Mouse (Mus musculus) embryonic facial prominence, embryonic 12.5 days (tissue): ENCODE measurements around the gene Srp9. TPM values are rescaled to one million over a fixed set of nuclear protein-coding genes. Genes with fewer than 3 reads are reported as not detected.
"Not testable (repeated sequence)": the region's sequence is repeated elsewhere in the genome, so short reads cannot be mapped to it uniquely, and the experiment has no call there.

Experiments used
- ATAC-seq: fragments of 200-750 bp; cut with Nextera tagmentation; 2 replicates; pipeline ENCODE4 v1.8.0; 2017; ENCODE audit not compliant: insufficient number of reproducible peaks, insufficient read depth, low FRiP score, low TSS enrichment
- H3K27ac ChIP-seq: fragments of 300-500 bp; sonication (generic); 2 replicates; pipeline ENCODE4 v1.5.1; 2016; ENCODE audit warnings: mild to moderate bottlenecking
- H3K27me3 ChIP-seq: fragments of 300-500 bp; sonication (generic); 2 replicates; pipeline ENCODE4 v1.6.1; 2016; ENCODE audit warnings: mild to moderate bottlenecking, moderate library complexity
- H3K36me3 ChIP-seq: fragments of 300-500 bp; sonication (generic); 2 replicates; pipeline ENCODE4 v1.6.1; 2016; ENCODE audit warnings: mild to moderate bottlenecking
- H3K4me1 ChIP-seq: fragments of 300-500 bp; sonication (generic); 2 replicates; pipeline ENCODE4 v1.6.1; 2016
- H3K4me2 ChIP-seq: fragments of 300-500 bp; sonication (generic); replicated peaks from 2 replicates; pipeline ENCODE4 v1.6.1; 2016; ENCODE audit warnings: mild to moderate bottlenecking, moderate library complexity
- H3K4me3 ChIP-seq: fragments of 300-500 bp; sonication (generic); 2 replicates; pipeline ENCODE4 v1.5.1; 2016; ENCODE audit warnings: mild to moderate bottlenecking
- H3K9ac ChIP-seq: fragments of 300-500 bp; sonication (generic); 2 replicates; pipeline ENCODE4 v1.6.1; 2016; ENCODE audit warnings: mild to moderate bottlenecking, moderate library complexity
- H3K9me3 ChIP-seq: fragments of 300-500 bp; sonication (generic); 2 replicates; pipeline ENCODE4 v1.6.1; 2016; ENCODE audit warnings: mild to moderate bottlenecking, moderate library complexity
- WGBS: fragments of 180-500 bp; shearing (Covaris S2); methylation state at CpG from one replicate; pipeline ENCODE4 v1.1.7; 2016; 5-methylcytosine and 5-hydroxymethylcytosine counted together
- polyA plus RNA-seq: library from polyadenylated mRNA; unstranded; fragments of >200 nt; fragmentation: Nextera tagmentation; extraction: Ambion mirVana; gene quantifications from 2 replicates; pipeline ENCODE4 v1.2.1, GENCODE M21; 2016

Srp9 gene
- polyA plus RNA-seq, 1 experiment from 2014 or later, result 167 TPM

- 78% methylated on average over 3 of the region's 3 CpGs for WGBS
- no peak overlapping the region for H3K9ac ChIP-seq
- ATAC-seq, result no peak
Measured at GRCm38 (mm10) chr1:182159575-182159974, 35.0 kb downstream of the Srp9 start.

DNA sequence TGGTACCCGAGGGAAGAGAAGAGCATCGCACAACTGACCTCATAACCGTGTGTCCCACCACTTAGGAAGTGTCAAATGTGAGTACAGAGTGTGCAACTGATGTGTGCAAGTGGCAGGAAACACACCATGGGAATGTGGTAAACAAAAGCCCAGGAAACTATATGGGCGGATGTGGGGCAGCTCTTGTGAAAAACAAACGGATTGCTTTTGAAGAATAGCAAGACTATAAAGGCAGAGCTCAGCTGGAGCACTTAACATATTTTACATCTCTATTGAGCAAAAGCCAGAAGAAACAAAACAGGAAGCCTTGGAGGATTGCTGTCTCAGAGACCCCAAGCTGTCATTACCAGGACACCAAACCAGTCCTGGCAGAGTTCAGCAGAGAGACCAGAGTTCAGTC is 38.4 kb downstream of the Srp9 start:
- 42% methylated on average over 5 of the region's 5 CpGs for WGBS
- Histone ChIP-seq H3K4me1 (no peaks in the 10 kb centered on the region), H3K4me2 (no peak overlapping the region), H3K9ac (no peak overlapping the region), H3K27ac (no peak overlapping the region), H3K4me3 (no peak overlapping the region), H3K36me3 (no peaks in the 10 kb centered on the region), H3K9me3 (no peaks in the 10 kb centered on the region), H3K27me3 (no peaks in the 10 kb centered on the region)
- no peak for ATAC-seq

More at GRCm38 (mm10) chr1:182159575-182159974, 35.0 kb downstream of the Srp9 start:
- Histone ChIP-seq H3K4me3 (no peak overlapping the region), H3K9me3 (no peaks in the 10 kb centered on the region), H3K4me1 (no peaks in the 10 kb centered on the region), H3K4me2 (no peak overlapping the region), H3K27me3 (no peaks in the 10 kb centered on the region), H3K27ac (no peak overlapping the region), H3K36me3 (no peaks in the 10 kb centered on the region)

- H3K4me3 ChIP-seq, result no peak within 1 kb of the TSS
- no peak within 1 kb of the TSS for H3K27ac ChIP-seq
- no peak within 1 kb of the TSS for H3K4me2 ChIP-seq
- ATAC-seq, result no peak
- H3K9me3 ChIP-seq, result no peaks in the 10 kb centered on the region
- H3K9ac ChIP-seq, result no peak within 1 kb of the TSS
- 87% methylated on average over 7 of the region's 7 CpGs for WGBS
- no peaks in the 10 kb centered on the region for H3K36me3 ChIP-seq
- no peaks in the 10 kb centered on the region for H3K27me3 ChIP-seq
- H3K4me1 ChIP-seq, result no peaks in the 10 kb centered on the region
Measured at GRCm38 (mm10) chr1:182164386-182164785, 39.8 kb downstream of the Srp9 start, which contains the start of gene Vmn1r1. TSS of gene Vmn1r1 (minus strand) at chr1:182164486.

GRCm38 (mm10) chr1:182170206-182170605 is 45.7 kb downstream of the Srp9 start:
- not testable (repeated sequence) for ATAC-seq, H3K27ac ChIP-seq, H3K4me1 ChIP-seq, H3K9me3 ChIP-seq, H3K4me2 ChIP-seq, H3K4me3 ChIP-seq, H3K9ac ChIP-seq, H3K36me3 ChIP-seq, H3K27me3 ChIP-seq
- 84% methylated on average over 6 of the region's 6 CpGs for WGBS

- not testable (repeated sequence) for H3K36me3 ChIP-seq, H3K4me3 ChIP-seq, H3K4me2 ChIP-seq, H3K9ac ChIP-seq, H3K27me3 ChIP-seq, H3K9me3 ChIP-seq, ATAC-seq, H3K27ac ChIP-seq, H3K4me1 ChIP-seq
- 91% methylated on average over 19 of the region's 19 CpGs for WGBS
Measured at GRCm38 (mm10) chr1:182176985-182177384, 52.4 kb downstream of the Srp9 start.

DNA sequence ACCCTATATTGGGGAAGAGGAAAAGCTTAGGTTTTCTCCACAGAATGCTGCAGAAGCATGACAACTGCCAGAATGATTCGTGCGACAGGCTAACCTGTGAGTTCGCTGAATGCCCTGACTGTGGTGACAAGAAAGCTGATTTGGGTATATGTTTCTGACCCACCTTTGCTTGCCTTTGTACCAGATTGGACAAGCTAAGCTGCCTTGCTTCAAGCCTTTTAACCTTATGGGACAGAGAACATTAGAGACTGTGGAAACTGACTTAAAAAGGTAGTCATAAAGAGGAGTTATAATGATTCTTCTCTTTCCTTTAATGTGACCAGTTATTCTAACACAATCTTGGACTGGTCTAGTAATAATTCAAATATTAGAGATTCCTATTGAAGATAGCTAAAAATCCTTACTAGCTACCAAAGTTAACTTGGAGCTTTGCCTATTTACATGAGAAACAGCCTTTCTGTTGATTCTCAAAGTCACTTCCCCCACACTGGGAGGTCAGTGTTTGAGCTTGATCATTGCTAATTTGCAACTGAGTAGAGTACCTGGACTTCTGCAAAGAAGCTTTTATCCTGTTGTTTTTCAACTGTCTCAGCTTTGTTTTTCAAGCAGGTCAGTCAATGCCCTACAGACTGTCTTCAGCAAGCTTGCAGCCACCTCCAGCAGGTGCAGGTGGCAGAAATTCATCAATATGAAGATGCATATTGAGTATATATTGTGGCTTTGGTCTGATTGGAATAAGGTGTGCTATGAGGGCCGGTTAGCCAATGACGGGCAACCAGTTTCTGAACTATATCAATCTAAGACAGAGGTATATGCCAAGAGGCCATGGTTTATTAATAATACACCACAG is 57.1 kb downstream of the Srp9 start:
- Histone ChIP-seq H3K4me1 (no peaks in the 10 kb centered on the region), H3K36me3 (no peaks in the 10 kb centered on the region), H3K27ac (no peak overlapping the region), H3K9me3 (no peaks in the 10 kb centered on the region), H3K27me3 (no peaks in the 10 kb centered on the region), H3K4me2 (no peak overlapping the region), H3K4me3 (no peak overlapping the region), H3K9ac (no peak overlapping the region)
- 62% methylated on average over 5 of the region's 5 CpGs for WGBS
- no peak for ATAC-seq

Other genes starting within 250 kb of the Srp9 start
- gene Enah, start 104.7 kb upstream of the Srp9 start, polyA plus RNA-seq, result 36.5 and 36.8 TPM in 2 replicates
- not detected in 2 replicates for gene Vmn1r1, start 39.7 kb downstream of the Srp9 start, polyA plus RNA-seq
- gene Degs1, start 158.1 kb downstream of the Srp9 start, polyA plus RNA-seq, result 83.9 and 87.7 TPM in 2 replicates
- gene Fbxo28, start 216.9 kb downstream of the Srp9 start, polyA plus RNA-seq, result 26.1 and 26.6 TPM in 2 replicates